Comparison of ENCODE assay signal across 11 mouse cellular contexts in genomic region chr12:75745697-75746290, GRCm38 (mm10). TPM values are rescaled to one million over a fixed set of nuclear protein-coding genes. Genes with fewer than 3 reads are reported as not detected.
A peak's percentile ranks its signal among the peaks of the same experiment; 100 is the strongest.
DNase-seq lines count a peak whose midpoint lies in the region; ATAC-seq and TF ChIP-seq lines count a peak whose summit lies in the region.
"Had no signal": no experiment of that assay in that cellular context is flagged by ENCODE, and none has a peak within 500 bp of the region (broad histone marks: within the 10 kb centered on the region; RNA-seq: fewer than 3 reads in every experiment).

No protein-coding gene starts in this region.

- H3K9ac ChIP-seq in kidney, embryonic 14.5 days (ENCODE audit: low read depth, low read length): no peak overlapping the region
- H3K9ac ChIP-seq: hindbrain, embryonic 13.5 days; limb, embryonic 13.5 days had no signal

- ATAC-seq in kidney, embryonic 14.5 days (ENCODE audit: low FRiP score, low TSS enrichment): no peak

- H3K27ac ChIP-seq in kidney, embryonic 14.5 days (ENCODE audit: low read depth, low read length): no peak overlapping the region
- H3K27ac ChIP-seq in heart, embryonic 10.5 days: peak overlapping the region; percentile 42
- H3K27ac ChIP-seq in gastrocnemius, adult 2 months: no peak overlapping the region
- H3K27ac ChIP-seq: hindbrain, embryonic 13.5 days; limb, embryonic 13.5 days had no signal

- TF ChIP-seq CTCF in gastrocnemius, adult 2 months (IDR thresholded peaks at IDR 0.05): no peak

- DNase-seq in kidney, adult 9 months: peak; percentile 70
- no peak for DNase-seq in heart, embryonic 10.5 days (ENCODE audit: low spot score)
- peak; percentile 50 for DNase-seq in kidney, postnatal 14 days
- DNase-seq in lung, postnatal 10 days: peak; percentile 57
- no peak for DNase-seq in urinary bladder, adult 2 months (ENCODE audit: low spot score)
- no peak for DNase-seq in gastrocnemius, adult 2 months
- no peak for DNase-seq in frontal cortex, adult 2 months (ENCODE audit: extremely low spot score in 1 of 2, low spot score in 1 of 2)

- H3K9me3 ChIP-seq in kidney, embryonic 14.5 days (ENCODE audit: control insufficient read depth, low read length): no peaks in the 10 kb centered on the region
- no peaks in the 10 kb centered on the region for H3K9me3 ChIP-seq in heart, embryonic 10.5 days
- H3K9me3 ChIP-seq: hindbrain, embryonic 13.5 days; limb, embryonic 13.5 days had no signal

- WGBS in kidney, embryonic 14.5 days: 80% methylated on average over 14 of the region's 14 CpGs
- 23% methylated on average over 14 of the region's 14 CpGs for WGBS in heart, embryonic 10.5 days

- H3K27me3 ChIP-seq in kidney, embryonic 14.5 days (ENCODE audit: control insufficient read depth, insufficient read depth, low read length): no peaks in the 10 kb centered on the region
- no peaks in the 10 kb centered on the region for H3K27me3 ChIP-seq in heart, embryonic 10.5 days (ENCODE audit: insufficient read depth, poor library complexity, severe bottlenecking)
- H3K27me3 ChIP-seq: CH12.LX; limb, embryonic 13.5 days had no signal

- H3K4me2 ChIP-seq in kidney, embryonic 14.5 days (replicated peaks; ENCODE audit: low read depth, low read length): no peak overlapping the region
- H3K4me2 ChIP-seq: hindbrain, embryonic 13.5 days; limb, embryonic 13.5 days had no signal

- H3K36me3 ChIP-seq in kidney, embryonic 14.5 days (ENCODE audit: control insufficient read depth, insufficient read depth, low read length): no peaks in the 10 kb centered on the region
- H3K36me3 ChIP-seq in heart, embryonic 10.5 days: no peaks in the 10 kb centered on the region
- H3K36me3 ChIP-seq: hindbrain, embryonic 13.5 days; limb, embryonic 13.5 days had no signal

- intact Hi-C loops in gastrocnemius, adult 2 months (cut with DNase I): no loop called here

- no peaks in the 10 kb centered on the region for H3K4me1 ChIP-seq in kidney, embryonic 14.5 days (ENCODE audit: control insufficient read depth, insufficient read depth, low read length)
- H3K4me1 ChIP-seq in heart, embryonic 10.5 days: peaks cover 21% of the 10 kb centered on the region
- H3K4me1 ChIP-seq: hindbrain, embryonic 13.5 days; limb, embryonic 13.5 days had no signal

- H3K4me3 ChIP-seq in kidney, embryonic 14.5 days (ENCODE audit: low read length): no peak overlapping the region
- peak overlapping the region; percentile 9; the same call in 1 of the 2 replicates for H3K4me3 ChIP-seq in heart, embryonic 10.5 days
- no peak overlapping the region for H3K4me3 ChIP-seq in gastrocnemius, adult 2 months
- H3K4me3 ChIP-seq: hindbrain, embryonic 13.5 days; limb, embryonic 13.5 days had no signal

RNA-seq across cellular contexts. Expression of gene Sgpp1, which starts 10.3 kb away (rescaled TPM):
- polyA plus RNA-seq in kidney, embryonic 14.5 days (2014; fragmentation: Nextera tagmentation; extraction: Ambion mirVana): 9.0 and 14.5 TPM in 2 replicates
- polyA plus RNA-seq in heart, embryonic 10.5 days (2016; fragmentation: Nextera tagmentation; extraction: Ambion mirVana): 13.5 and 15.5 TPM in 2 replicates
- 25.1 and 27.8 TPM in 2 replicates for polyA plus RNA-seq in urinary bladder, adult 2 months (2012; rRNA removed)
- total RNA-seq in gastrocnemius, adult 2 months (2021): 10 to 100 TPM; 15.9 to 16.5 TPM
- 26.4 and 29.3 TPM in 2 replicates for polyA plus RNA-seq in frontal cortex, adult 2 months (2012; rRNA removed)

Comparison
In these comparisons a context has a peak if more than half of its experiments do, and no peak if none do; other contexts are left out.
1. DNase-seq: peak in kidney, adult 9 months (single experiment), kidney, postnatal 14 days (single experiment) and lung, postnatal 10 days (single experiment); none in heart, embryonic 10.5 days (single experiment), urinary bladder, adult 2 months (single experiment), gastrocnemius, adult 2 months (single experiment) and frontal cortex, adult 2 months (0 of 2).